Mouse (Mus musculus): ENCODE results near the gene H2-M10.2. TPM values are rescaled to one million over a fixed set of nuclear protein-coding genes. Genes with fewer than 3 reads are reported as not detected.
A peak's percentile ranks its signal among the peaks of the same experiment; 100 is the strongest.

H2-M10.2 gene
- polyA plus RNA-seq, 1 experiment from 2014 or later: not detected

DNA sequence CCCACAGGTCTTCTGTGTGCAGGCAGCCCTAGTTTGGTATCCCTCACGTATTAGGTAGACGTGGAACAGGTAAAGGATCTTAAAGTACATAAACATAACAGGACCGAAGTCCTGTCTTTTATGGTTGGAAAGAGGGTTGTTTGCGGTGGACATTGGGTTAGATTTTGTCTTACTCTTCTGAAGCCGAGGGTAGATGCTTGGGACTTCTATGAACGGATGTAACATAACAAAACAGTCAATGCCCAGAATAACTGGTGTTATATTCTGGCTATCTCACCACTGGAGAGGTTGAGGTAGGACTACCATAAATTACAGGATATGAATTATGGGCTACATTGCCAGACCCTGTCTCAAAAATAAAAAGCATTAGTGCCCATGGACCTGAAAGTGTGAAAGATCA lies 28.3 kb downstream of the H2-M10.2 start, which contains the start of gene Rpp21:
Gene Rpp21, minus strand, starts transcription at position 101 of the 400 bp plus-strand sequence.
- H3K27ac ChIP-seq (ENCODE audit: low read depth, low read length): peak within 1 kb of the TSS; percentile 67
- WGBS: 57% methylated on average over 6 of the region's 6 CpGs
- DNase-seq (ENCODE audit: low spot score) (no peak), ATAC-seq (ENCODE audit: insufficient read depth, low FRiP score, low TSS enrichment) (no peak)
- H3K9ac ChIP-seq (ENCODE audit: low read length): peak within 1 kb of the TSS; percentile 86
- H3K27me3 ChIP-seq (ENCODE audit: control insufficient read depth, insufficient read depth, low read length): no peaks in the 10 kb centered on the region
- 0 out of 2 replicates have a peak, but pooled peaks cover 2% of the 10 kb centered on the region for H3K4me1 ChIP-seq (ENCODE audit: control insufficient read depth, insufficient read depth, low read length)
- peaks cover 6% of the 10 kb centered on the region for H3K36me3 ChIP-seq (ENCODE audit: control insufficient read depth, insufficient read depth, low read length)
- peak within 1 kb of the TSS; percentile 52 for H3K4me2 ChIP-seq (ENCODE audit: low read depth)
- H3K4me3 ChIP-seq (ENCODE audit: low read depth, low read length): peak within 1 kb of the TSS; percentile 72
- no peaks in the 10 kb centered on the region for H3K9me3 ChIP-seq (ENCODE audit: control insufficient read depth, low read length)

DNA sequence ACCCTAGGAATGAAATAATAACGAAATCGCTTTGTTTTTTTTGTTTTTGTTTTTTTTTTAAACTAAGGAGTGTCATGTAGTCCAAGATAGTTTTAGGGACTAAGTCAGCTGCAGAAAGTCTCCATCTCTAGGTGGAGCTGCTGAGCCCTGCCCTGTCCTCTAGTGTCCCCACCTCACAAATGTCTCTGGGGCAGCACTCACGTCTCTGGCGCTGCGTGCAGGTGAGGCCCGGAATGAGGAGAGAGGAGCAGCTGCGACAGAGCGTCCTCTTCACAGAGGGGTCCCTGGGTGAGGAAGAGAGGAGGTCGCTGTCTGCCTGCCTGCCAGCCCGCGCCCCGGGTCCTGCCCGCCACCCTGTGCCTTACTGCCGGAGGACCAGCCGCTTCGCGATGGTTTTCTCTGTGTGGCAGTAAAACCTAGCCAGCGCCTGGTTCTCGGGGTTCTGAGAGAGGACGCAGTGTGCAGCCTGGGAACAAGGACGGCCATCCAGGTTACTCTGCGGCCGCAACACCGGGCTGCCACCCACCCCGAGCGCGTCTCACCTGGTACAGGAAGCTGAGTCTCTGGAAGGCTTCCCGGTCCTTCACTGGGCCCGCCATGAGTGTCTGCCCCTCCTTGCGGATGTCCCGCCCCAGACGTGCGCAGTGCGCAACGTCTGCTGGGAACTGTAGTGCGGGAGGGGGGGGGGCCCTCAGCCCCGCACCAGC lies 28.9 kb downstream of the H2-M10.2 start:
- H3K27me3 ChIP-seq (ENCODE audit: control insufficient read depth, insufficient read depth, low read length): no peaks in the 10 kb centered on the region
- peak overlapping the region; percentile 52 for H3K4me2 ChIP-seq (ENCODE audit: low read depth)
- 0% methylated on average over 37 of the region's 37 CpGs for WGBS
- DNase-seq (ENCODE audit: low spot score): peak; percentile 78
- H3K27ac ChIP-seq (ENCODE audit: low read depth, low read length): peak overlapping the region; percentile 67
- H3K4me3 ChIP-seq (ENCODE audit: low read depth, low read length): peak overlapping the region; percentile 72
- ATAC-seq (ENCODE audit: insufficient read depth, low FRiP score, low TSS enrichment): peak; percentile 96
- peak overlapping the region; percentile 86 for H3K9ac ChIP-seq (ENCODE audit: low read length)
- H3K9me3 ChIP-seq (ENCODE audit: control insufficient read depth, low read length): no peaks in the 10 kb centered on the region
- 0 out of 2 replicates have a peak, but pooled peaks cover 2% of the 10 kb centered on the region for H3K4me1 ChIP-seq (ENCODE audit: control insufficient read depth, insufficient read depth, low read length)
- H3K36me3 ChIP-seq (ENCODE audit: control insufficient read depth, insufficient read depth, low read length): peaks cover 5% of the 10 kb centered on the region

DNA sequence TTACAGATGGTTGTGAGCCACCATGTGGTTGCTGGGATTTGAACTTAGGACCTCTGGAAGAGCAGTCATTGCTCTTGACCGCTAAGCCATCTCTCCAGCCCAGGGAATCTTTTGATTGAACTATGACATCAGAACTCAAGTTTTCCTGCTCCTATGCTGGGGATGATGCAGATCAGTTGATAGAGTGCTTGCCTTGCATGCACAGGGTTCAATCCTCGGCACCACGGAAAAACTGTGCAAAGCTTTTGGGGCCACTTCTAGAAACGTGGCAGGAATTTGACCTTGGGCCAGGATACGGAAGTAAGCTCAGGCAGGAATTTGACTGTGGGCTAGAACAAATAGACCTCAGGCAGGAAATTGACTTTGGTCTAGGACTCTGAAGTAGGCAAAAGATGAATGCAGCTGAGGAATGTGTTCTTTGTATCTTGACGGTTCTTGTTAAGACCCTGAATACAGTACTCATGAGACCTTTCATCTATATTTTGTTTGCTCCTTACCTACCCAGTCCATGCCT lies 33.1 kb downstream of the H2-M10.2 start:
- ATAC-seq (ENCODE audit: insufficient read depth, low FRiP score, low TSS enrichment): no peak
- Histone ChIP-seq H3K9me3 (ENCODE audit: control insufficient read depth, low read length) (no peaks in the 10 kb centered on the region), H3K27ac (ENCODE audit: low read depth, low read length) (no peak overlapping the region), H3K4me2 (ENCODE audit: low read depth) (no peak overlapping the region), H3K4me1 (ENCODE audit: control insufficient read depth, insufficient read depth, low read length) (0 out of 2 replicates have a peak, but pooled peaks cover 2% of the 10 kb centered on the region), H3K36me3 (ENCODE audit: control insufficient read depth, insufficient read depth, low read length) (no peaks in the 10 kb centered on the region), H3K4me3 (ENCODE audit: low read depth, low read length) (no peak overlapping the region), H3K27me3 (ENCODE audit: control insufficient read depth, insufficient read depth, low read length) (peaks cover 14% of the 10 kb centered on the region), H3K9ac (ENCODE audit: low read length) (no peak overlapping the region)
- no peak for DNase-seq (ENCODE audit: low spot score)
- WGBS: 72% methylated on average over 6 of the region's 6 CpGs

DNA sequence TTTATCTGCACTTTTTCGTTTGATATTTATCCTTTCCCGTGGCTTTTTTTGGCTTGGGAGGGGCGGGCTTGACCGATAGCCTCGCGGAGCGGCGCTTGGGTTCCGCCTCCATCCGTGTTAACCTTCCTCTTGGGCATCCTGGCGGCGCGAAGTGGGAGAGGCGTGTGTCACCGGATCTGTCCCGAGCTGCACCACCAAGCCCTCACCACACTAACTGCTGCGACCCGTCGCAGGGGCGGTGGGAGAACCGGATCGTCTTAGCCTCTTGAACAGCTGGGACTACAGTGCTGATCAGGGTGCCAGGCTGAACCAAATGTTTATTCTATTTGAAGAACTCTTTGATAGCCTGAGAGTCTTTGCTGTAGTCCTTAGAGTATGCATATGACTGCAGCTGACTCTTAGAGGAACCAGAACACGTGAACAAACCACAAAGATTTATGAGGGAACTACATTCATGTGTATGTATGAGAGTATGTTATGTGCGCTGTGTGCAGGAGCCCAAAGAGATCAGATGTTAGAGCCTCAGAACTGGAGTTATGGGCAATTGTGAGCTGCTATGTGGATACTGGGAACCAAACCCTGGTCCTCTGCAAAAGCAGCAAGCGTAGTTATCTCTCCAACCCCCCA lies 33.9 kb downstream of the H2-M10.2 start:
- H3K27ac ChIP-seq (ENCODE audit: low read depth, low read length): no peak overlapping the region
- DNase-seq (ENCODE audit: low spot score): peak; percentile 41
- H3K36me3 ChIP-seq (ENCODE audit: control insufficient read depth, insufficient read depth, low read length): no peaks in the 10 kb centered on the region
- ATAC-seq (ENCODE audit: insufficient read depth, low FRiP score, low TSS enrichment): no peak
- no peaks in the 10 kb centered on the region for H3K9me3 ChIP-seq (ENCODE audit: control insufficient read depth, low read length)
- H3K27me3 ChIP-seq (ENCODE audit: control insufficient read depth, insufficient read depth, low read length): peaks cover 14% of the 10 kb centered on the region
- 0 out of 2 replicates have a peak overlapping the region, but pooled peaks have one; percentile 6 for H3K4me3 ChIP-seq (ENCODE audit: low read depth, low read length)
- WGBS: 12% methylated on average over 25 of the region's 25 CpGs
- H3K9ac ChIP-seq (ENCODE audit: low read length): no peak overlapping the region
- H3K4me2 ChIP-seq (ENCODE audit: low read depth): peak overlapping the region; percentile 38
- H3K4me1 ChIP-seq (ENCODE audit: control insufficient read depth, insufficient read depth, low read length): no peaks in the 10 kb centered on the region

DNA sequence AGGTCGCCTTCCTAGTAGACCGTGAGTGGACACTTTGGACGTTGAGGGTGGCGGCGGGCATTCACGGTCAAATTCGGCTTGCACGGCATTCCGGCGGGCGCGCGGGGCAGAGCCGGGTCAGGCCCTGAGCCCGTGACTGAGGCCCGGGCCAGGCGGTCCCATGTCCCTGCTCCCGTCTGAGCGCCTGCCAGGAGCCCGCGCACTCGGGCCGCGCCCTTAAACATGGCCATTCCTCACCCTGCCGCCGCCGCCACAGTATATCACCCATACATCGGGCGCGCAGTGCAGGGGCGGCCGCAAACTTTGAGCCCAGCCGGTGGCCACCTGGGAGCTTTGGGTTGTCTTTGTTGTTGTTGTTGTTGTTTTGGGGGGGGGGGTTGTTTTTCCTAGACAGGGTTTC lies 37.4 kb downstream of the H2-M10.2 start:
- Histone ChIP-seq H3K9me3 (ENCODE audit: control insufficient read depth, low read length) (no peaks in the 10 kb centered on the region), H3K4me2 (ENCODE audit: low read depth) (no peak overlapping the region), H3K27ac (ENCODE audit: low read depth, low read length) (no peak overlapping the region), H3K4me1 (ENCODE audit: control insufficient read depth, insufficient read depth, low read length) (no peaks in the 10 kb centered on the region), H3K4me3 (ENCODE audit: low read depth, low read length) (no peak overlapping the region), H3K27me3 (ENCODE audit: control insufficient read depth, insufficient read depth, low read length) (peaks cover 14% of the 10 kb centered on the region), H3K36me3 (ENCODE audit: control insufficient read depth, insufficient read depth, low read length) (no peaks in the 10 kb centered on the region), H3K9ac (ENCODE audit: low read length) (no peak overlapping the region)
- WGBS: 20% methylated on average over 31 of the region's 33 CpGs
- no peak for ATAC-seq (ENCODE audit: insufficient read depth, low FRiP score, low TSS enrichment)
- no peak for DNase-seq (ENCODE audit: low spot score)

DNA sequence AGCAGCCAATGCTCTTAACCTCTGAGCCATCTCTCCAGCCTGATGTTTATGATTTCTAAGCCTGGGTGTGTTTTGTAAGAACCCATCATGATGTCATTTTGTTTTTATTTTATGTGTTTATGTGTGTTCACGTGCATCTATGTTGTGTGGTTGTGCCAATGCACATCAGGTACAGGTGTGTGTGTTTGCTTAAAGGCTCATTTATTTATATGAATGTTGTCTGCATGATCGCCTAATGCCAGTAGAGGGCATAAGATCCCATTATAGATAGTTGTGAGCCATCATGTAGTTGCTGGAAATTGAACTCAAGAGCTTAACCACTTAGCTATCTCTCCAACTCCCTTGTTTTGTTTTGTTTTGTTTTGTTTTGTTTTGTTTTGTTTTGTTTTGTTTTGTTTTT lies 40.5 kb downstream of the H2-M10.2 start:
- H3K4me2 ChIP-seq (ENCODE audit: low read depth): no peak overlapping the region
- H3K27ac ChIP-seq (ENCODE audit: low read depth, low read length): no peak overlapping the region
- DNase-seq (ENCODE audit: low spot score) (no peak), ATAC-seq (ENCODE audit: insufficient read depth, low FRiP score, low TSS enrichment) (no peak)
- H3K4me1 ChIP-seq (ENCODE audit: control insufficient read depth, insufficient read depth, low read length): no peaks in the 10 kb centered on the region
- H3K9ac ChIP-seq (ENCODE audit: low read length): no peak overlapping the region
- no peak overlapping the region for H3K4me3 ChIP-seq (ENCODE audit: low read depth, low read length)
- H3K27me3 ChIP-seq (ENCODE audit: control insufficient read depth, insufficient read depth, low read length): peaks cover 14% of the 10 kb centered on the region
- H3K9me3 ChIP-seq (ENCODE audit: control insufficient read depth, low read length): no peaks in the 10 kb centered on the region
- WGBS: 83% methylated on average over 2 of the region's 2 CpGs
- H3K36me3 ChIP-seq (ENCODE audit: control insufficient read depth, insufficient read depth, low read length): no peaks in the 10 kb centered on the region

DNA sequence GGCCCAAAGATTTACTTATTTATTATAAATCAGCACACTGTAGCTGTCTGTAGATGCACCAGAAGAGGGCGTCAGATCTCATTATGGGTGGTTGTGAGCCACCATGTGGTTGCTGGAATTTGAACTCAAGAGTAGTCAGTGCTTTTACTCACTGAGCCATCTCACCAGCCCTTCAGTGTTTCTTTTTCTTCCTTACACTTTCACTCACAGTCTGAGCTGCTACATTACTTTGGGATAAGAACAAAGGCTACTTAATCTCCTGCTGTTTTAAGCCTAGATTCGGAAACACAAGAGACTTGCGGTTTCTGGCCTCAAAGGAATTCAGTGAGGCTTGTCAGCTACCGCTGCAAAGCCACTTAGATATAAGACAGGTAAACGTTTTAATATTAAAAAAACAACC lies 42.3 kb downstream of the H2-M10.2 start:
- Histone ChIP-seq H3K4me2 (ENCODE audit: low read depth) (no peak overlapping the region), H3K36me3 (ENCODE audit: control insufficient read depth, insufficient read depth, low read length) (no peaks in the 10 kb centered on the region), H3K9me3 (ENCODE audit: control insufficient read depth, low read length) (no peaks in the 10 kb centered on the region), H3K27me3 (ENCODE audit: control insufficient read depth, insufficient read depth, low read length) (peaks cover 7% of the 10 kb centered on the region), H3K4me3 (ENCODE audit: low read depth, low read length) (no peak overlapping the region), H3K27ac (ENCODE audit: low read depth, low read length) (no peak overlapping the region), H3K9ac (ENCODE audit: low read length) (no peak overlapping the region), H3K4me1 (ENCODE audit: control insufficient read depth, insufficient read depth, low read length) (no peaks in the 10 kb centered on the region)
- DNase-seq (ENCODE audit: low spot score) (no peak), ATAC-seq (ENCODE audit: insufficient read depth, low FRiP score, low TSS enrichment) (no peak)
- 48% methylated on average over 5 of the region's 5 CpGs for WGBS

DNA sequence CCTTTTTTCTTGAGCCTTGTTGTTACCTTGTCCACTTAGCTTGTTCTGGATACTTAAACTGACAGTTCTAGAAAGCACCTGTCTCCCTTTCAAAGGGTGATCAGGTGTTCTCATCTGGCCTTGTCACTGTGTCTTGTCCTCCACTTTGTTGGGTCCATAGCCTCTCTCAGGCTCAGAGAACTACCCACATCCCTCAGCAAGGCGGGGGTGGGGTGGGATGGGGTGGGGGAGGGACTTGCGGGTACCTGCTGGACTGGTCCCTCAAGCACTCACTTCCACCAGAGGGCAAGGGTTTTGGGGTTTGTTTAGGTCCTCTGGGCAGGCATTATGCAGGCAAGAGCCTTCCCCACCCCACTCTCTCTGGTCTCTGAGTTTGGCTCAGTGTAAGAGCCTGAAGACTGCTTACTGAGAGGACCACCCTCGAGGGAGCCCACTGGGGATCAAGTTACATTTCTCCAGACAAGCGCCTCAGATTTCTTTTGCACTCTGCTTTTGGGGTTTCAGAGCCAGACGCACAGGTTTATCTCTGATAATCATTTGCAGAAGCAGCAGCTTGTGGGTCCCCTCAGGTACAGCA lies 45.6 kb downstream of the H2-M10.2 start:
- H3K27ac ChIP-seq (ENCODE audit: low read depth, low read length): no peak overlapping the region
- H3K4me3 ChIP-seq (ENCODE audit: low read depth, low read length): no peak overlapping the region
- DNase-seq (ENCODE audit: low spot score) (no peak), ATAC-seq (ENCODE audit: insufficient read depth, low FRiP score, low TSS enrichment) (no peak)
- H3K4me1 ChIP-seq (ENCODE audit: control insufficient read depth, insufficient read depth, low read length): no peaks in the 10 kb centered on the region
- no peaks in the 10 kb centered on the region for H3K9me3 ChIP-seq (ENCODE audit: control insufficient read depth, low read length)
- no peak overlapping the region for H3K4me2 ChIP-seq (ENCODE audit: low read depth)
- H3K36me3 ChIP-seq (ENCODE audit: control insufficient read depth, insufficient read depth, low read length): no peaks in the 10 kb centered on the region
- 24% methylated on average over 5 of the region's 5 CpGs for WGBS
- no peak overlapping the region for H3K9ac ChIP-seq (ENCODE audit: low read length)
- peaks cover 10% of the 10 kb centered on the region for H3K27me3 ChIP-seq (ENCODE audit: control insufficient read depth, insufficient read depth, low read length)
